Mouse (Mus musculus) C2C12 (cell line): Measurements from ENCODE around the gene G6pc2.

Experiments used
- CTCF ChIP-seq: IDR thresholded peaks from one replicate; pipeline ENCODE4 v1.5.1; 2011; ENCODE audit not compliant: control insufficient read depth, insufficient read depth, insufficient read length
- MYOG ChIP-seq: IDR thresholded peaks from one replicate; pipeline ENCODE4 v1.6.1; 2011; ENCODE audit not compliant: control insufficient read depth, insufficient read length; ENCODE audit errors: extremely low read depth
- USF1 ChIP-seq: IDR thresholded peaks from one replicate; pipeline ENCODE4 v1.6.1; 2011; ENCODE audit warnings: low read depth, mild to moderate bottlenecking, control low read depth, moderate library complexity

- TF ChIP-seq CTCF (no peak), MYOG (no peak), USF1 (no peak)
Measured at GRCm38 (mm10) chr2:69187990-69188389, 22.9 kb upstream of the G6pc2 start.
